Mouse (Mus musculus) gastrocnemius, postnatal 10 days (tissue): ENCODE results near the gene Nhlh2. TPM values are rescaled to one million over a fixed set of nuclear protein-coding genes. Genes with fewer than 3 reads are reported as not detected.

Experiments used
- DNase-seq: peaks from one replicate; pipeline ENCODE4 v3.0.0; 2021; ENCODE audit warnings: mixed read lengths
- total RNA-seq, 2 experiments: library from RNA; stranded (reverse); gene quantifications; 2 replicates each; pipeline ENCODE4 v1.2.3; 2021

Gene Nhlh2
- total RNA-seq, 2 experiments from 2014 or later, result not detected

DNA sequence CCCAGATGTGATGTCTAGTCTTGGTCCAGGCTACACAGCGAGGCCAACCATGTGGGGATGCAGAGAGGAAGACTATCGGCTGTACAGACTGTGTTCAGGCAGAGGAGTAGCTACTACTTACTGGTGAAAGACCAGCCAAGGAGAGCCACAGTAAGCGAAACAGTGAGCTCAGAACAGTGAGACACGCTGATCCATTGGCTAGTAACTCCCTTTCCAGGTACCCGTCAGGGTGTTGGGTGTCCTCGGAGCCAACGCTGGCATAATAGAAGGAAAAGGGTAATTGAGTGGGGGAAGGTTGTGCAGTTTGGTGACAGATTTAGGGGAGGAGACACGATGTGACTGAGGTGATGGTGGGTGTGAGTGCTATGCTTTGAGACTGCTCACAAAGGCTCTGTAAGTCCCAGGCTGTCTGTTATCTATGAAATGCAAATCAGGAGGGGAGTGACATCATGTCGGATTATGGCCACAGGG is 15.1 kb downstream of the Nhlh2 start:
- no peak for DNase-seq

- DNase-seq, result no peak
Measured at GRCm38 (mm10) chr3:102025659-102026058, 15.8 kb downstream of the Nhlh2 start.

- DNase-seq, result no peak
Measured at GRCm38 (mm10) chr3:102027880-102028279, 18.0 kb downstream of the Nhlh2 start.

GRCm38 (mm10) chr3:102037806-102038205 is 27.9 kb downstream of the Nhlh2 start:
- no peak for DNase-seq

DNA sequence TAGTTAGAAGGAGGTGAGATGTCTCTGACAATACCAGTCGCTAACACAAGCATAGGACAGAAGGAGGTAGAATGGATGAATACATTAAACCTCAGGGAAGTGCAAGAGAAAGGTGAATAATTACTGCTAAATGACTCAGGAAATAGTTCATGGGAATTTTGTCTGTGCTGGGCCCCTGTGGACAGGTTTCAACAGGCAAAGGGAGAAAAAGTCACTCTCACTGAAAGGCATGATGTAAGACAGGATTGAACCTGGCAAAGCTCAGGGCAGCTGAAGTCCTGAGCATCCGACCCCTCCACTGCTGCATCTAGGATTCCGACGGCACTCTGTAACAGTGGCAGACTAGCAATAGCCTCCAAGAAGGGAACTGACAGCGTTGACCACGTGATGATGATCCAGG is 28.7 kb downstream of the Nhlh2 start:
- no peak for DNase-seq

DNA sequence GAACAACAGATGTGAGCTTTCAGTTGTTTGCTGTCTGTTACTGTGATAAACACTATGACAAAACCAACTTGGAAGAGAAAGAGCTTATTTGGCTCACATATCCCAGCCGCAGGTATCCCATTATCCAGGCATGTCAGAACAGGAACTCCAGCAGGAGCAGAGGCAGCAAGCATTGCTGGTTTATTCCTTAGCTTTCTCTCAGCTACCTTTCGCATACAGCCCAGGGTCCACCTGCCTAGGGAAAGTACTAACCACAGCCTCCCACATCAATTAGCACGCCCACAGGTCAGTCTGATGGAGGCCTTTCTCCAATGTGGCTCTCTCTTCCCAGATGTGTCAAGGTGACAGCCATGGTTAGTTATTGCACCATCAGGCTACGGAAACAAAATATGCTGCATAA is 31.8 kb downstream of the Nhlh2 start:
- no peak for DNase-seq

GRCm38 (mm10) chr3:102045071-102045470 is 35.2 kb downstream of the Nhlh2 start:
- DNase-seq, result no peak

GRCm38 (mm10) chr3:102047532-102047931 is 37.7 kb downstream of the Nhlh2 start:
- no peak for DNase-seq

DNA sequence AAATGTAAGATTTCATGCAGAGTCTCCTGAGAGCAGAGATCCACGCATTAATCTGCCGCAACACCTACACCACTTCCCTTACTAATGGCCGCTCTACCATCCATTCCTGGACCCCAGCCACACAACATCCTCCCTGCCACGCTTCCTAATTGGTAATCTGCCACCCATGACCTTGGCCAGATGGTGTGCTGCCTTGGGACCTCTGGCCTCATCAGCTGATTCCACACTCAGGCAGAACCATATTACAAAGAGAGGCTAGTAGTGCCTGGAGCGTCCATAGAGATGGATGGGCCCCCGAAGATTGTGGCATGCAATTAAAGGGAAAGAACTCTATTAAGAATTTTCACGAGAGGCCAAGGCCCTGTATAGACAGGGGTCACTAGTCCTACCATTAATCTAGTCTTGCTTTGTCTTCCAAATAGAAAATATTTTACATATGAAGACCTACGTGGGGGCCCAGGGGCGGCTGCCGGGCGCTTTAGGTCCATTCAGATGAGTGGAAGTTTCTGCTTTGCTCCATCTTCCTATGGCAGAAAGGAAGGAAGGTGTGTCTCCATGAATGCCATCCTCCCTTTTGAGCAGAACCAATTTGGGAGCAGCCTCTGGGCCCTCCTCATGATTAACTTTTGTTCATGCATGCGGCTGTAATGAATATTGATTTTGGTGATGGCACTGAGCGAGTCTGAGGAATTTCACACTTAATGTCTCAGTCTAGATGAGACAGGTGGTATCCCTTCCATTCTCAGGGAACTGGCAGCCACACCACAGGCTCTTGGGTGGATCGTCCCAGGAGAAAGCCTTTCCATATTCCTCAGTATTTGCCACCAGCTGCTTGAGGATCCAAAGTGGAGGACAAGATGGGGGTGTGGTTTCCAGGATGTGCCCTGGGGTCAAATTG is 39.6 kb downstream of the Nhlh2 start:
- DNase-seq, result no peak

- DNase-seq, result no peak
Measured at GRCm38 (mm10) chr3:102052036-102052435, 42.2 kb downstream of the Nhlh2 start.

GRCm38 (mm10) chr3:102053293-102053692 is 43.4 kb downstream of the Nhlh2 start:
- no peak for DNase-seq

GRCm38 (mm10) chr3:102055878-102056277 is 46.0 kb downstream of the Nhlh2 start:
- no peak for DNase-seq

DNA sequence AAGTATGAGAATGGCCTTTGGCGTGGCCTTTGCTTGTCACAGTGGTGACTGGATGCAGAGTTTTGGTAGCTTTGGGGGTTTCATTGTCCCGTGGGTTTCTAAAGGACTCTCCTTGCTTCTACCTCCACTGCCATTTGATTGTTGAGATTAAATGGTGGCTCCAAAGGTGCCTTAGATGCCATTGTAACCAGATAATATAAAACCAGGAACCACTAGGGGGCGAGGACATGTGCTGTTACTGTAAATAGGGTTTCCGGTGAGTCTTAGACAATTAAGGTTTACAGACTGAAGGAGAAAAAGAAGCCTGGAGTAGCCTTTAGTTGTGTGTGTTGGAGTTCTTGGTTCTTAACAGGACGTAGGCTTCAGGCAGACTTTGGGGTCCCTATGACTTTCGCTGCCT is 50.2 kb downstream of the Nhlh2 start:
- DNase-seq, result no peak

DNA sequence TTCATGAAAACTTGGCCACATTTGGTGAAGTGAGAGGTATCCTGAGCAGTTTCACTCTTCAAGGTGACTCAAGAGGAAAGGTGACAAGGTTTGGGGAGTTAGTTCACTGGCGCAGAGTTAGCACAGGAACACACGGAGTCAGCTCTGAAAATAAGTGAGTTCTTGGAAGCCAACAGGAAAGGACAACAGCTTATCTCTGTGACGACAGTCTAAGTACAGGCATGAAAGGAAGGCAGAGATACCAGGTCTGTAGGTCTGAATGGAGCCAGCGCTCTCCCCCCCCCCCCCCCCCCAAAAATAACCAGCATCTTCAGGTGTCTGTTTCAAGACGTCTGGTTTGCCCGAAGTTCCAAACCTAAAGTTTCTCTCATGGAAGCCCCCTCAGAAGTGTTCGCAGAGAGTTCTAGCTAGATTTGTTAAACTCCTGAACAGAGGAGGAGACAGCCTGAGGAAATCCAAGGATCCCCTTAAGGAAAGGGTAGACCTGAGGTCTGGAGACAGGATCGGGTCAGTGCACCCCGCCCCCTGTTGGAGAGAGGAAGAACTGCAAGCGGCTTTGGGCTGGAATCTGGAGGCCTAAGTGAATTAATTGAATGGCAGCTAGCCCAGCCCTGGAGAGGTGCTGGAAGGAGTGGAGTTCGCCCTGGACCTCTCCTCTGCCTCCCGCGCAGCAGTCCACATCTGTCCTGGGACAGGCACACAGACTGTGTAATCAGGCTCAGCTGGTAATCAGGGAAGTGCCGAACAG is 52.2 kb downstream of the Nhlh2 start:
- peak; percentile 71 for DNase-seq

DNA sequence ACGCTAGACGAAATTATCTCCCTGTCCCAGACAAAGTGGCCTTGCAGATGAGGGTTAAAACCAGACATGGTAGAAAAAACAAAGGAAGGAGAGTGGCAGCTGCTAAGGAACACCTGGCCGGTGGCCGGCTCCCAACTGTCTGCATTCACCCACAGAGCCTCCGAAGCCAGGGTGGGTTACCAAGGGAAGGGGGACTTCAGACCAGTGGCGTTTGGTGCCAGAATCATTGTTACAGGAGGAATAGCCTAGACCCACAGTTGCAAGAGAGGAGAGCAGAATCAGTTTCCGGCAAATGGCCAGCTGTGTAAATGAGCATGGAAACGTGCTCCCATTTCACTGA is 52.8 kb downstream of the Nhlh2 start:
- DNase-seq, result no peak

DNA sequence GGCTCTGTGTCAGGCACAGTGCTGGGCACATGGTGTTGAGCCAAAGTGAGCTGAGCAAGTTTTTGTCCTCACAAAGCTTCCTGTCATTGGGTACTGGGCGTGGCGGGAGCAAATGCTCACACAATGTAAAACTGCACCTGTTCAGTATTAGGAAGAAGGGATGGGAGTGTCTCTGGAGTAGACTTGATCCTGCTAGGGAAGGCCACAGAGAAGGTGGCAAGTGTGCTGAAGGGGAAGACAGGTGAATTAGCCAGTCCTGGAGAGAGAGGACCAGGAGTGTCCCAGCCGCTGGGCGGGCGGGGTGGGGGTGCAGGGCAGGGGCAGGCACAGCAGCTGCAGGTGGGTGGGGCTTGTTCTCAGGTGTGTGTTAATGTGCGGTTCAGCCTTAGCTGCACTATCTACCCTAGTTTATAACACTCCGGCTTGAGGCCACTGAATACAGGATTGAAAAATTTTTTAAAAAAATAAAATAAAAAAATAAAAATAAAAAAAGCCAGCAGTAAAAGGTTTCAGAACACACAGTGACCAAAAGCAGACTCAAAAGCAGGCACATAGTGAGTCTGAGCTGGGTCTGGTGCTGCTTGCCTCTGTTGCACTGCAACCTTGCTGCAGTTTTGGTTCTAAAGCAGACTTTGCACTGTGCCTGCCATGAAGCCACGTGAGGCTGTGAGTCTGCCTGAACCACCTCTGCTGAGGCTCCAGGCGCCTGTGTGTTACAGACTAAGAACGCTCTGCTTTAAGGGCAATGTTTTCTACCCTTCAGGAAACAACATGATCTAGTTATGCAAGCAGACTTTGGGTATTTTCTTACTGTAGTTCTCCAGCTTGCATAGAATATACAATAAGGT is 53.6 kb downstream of the Nhlh2 start:
- no peak for DNase-seq

GRCm38 (mm10) chr3:102064566-102064965 is 54.7 kb downstream of the Nhlh2 start:
- no peak for DNase-seq

Other genes starting within 250 kb of the Nhlh2 start
- under 1 TPM in 1 of 2 experiments, not detected in 1; 0.09 TPM for gene Mab21l3, start 161.1 kb upstream of the Nhlh2 start, total RNA-seq
- 1 to 10 TPM; 1.9 to 3.5 TPM for gene Slc22a15, start 85.6 kb upstream of the Nhlh2 start, total RNA-seq
- gene Casq2, start 76.3 kb downstream of the Nhlh2 start, total RNA-seq, result 100 to 1,000 TPM; 270 to 288 TPM
- 10 to 100 TPM; 11.8 to 12.4 TPM for gene Vangl1, start 194.6 kb downstream of the Nhlh2 start, total RNA-seq